Mouse (Mus musculus) embryonic facial prominence, embryonic 11.5 days (tissue): ENCODE data around the gene Rps26. TPM values are rescaled to one million over a fixed set of nuclear protein-coding genes. Genes with fewer than 3 reads are reported as not detected.

Experiments
- ATAC-seq: fragments of 200-750 bp; cut with Nextera tagmentation; replicated peaks from 2 replicates; pipeline ENCODE4 v1.8.0; 2017; ENCODE audit warnings: low read depth; ENCODE audit not compliant: insufficient number of reproducible peaks, low FRiP score, low TSS enrichment
- DNase-seq: peaks from one replicate; pipeline ENCODE4 v3.0.0-alpha.2; 2015; ENCODE audit warnings: low spot score
- H3K27ac ChIP-seq: fragments of 300-500 bp; sonication (generic); replicated peaks from 2 replicates; pipeline ENCODE4 v1.5.1; 2014; ENCODE audit warnings: mild to moderate bottlenecking, low read depth, low read length, control low read depth
- H3K27me3 ChIP-seq: fragments of 300-500 bp; sonication (generic); 2 replicates; pipeline ENCODE4 v1.6.1; 2014; ENCODE audit warnings: mild to moderate bottlenecking, low read length, moderate library complexity, mixed read lengths; ENCODE audit not compliant: control insufficient read depth, insufficient read depth
- H3K36me3 ChIP-seq: fragments of 300-500 bp; sonication (generic); replicated peaks from 2 replicates; pipeline ENCODE4 v1.6.1; 2014; ENCODE audit warnings: low read depth, mild to moderate bottlenecking, low read length, moderate library complexity, mixed read lengths; ENCODE audit not compliant: control insufficient read depth, insufficient read depth
- H3K4me1 ChIP-seq: fragments of 300-500 bp; sonication (generic); 2 replicates; pipeline ENCODE4 v1.6.1; 2014; ENCODE audit warnings: low read length, mixed read lengths; ENCODE audit not compliant: control insufficient read depth, insufficient read depth
- H3K4me2 ChIP-seq: fragments of 300-500 bp; sonication (generic); 2 replicates; pipeline ENCODE4 v1.6.1; 2014; ENCODE audit warnings: low read depth, mild to moderate bottlenecking, control low read depth, low read length, moderate library complexity
- H3K4me3 ChIP-seq: fragments of 300-500 bp; sonication (generic); 2 replicates; pipeline ENCODE4 v1.5.1; 2014; ENCODE audit warnings: low read depth, low read length, control low read depth
- H3K9ac ChIP-seq: fragments of 300-500 bp; sonication (generic); replicated peaks from 2 replicates; pipeline ENCODE4 v1.6.1; 2014; ENCODE audit warnings: mild to moderate bottlenecking, control low read depth, low read length
- H3K9me3 ChIP-seq: fragments of 300-500 bp; sonication (generic); replicated peaks from 2 replicates; pipeline ENCODE4 v1.6.1; 2016; ENCODE audit warnings: mild to moderate bottlenecking, low read length, inconsistent platforms, mixed read lengths; ENCODE audit not compliant: control insufficient read depth
- WGBS: fragments of 180-500 bp; shearing (Covaris S2); extraction: QIAGEN DNeasy Blood & Tissue Kit; methylation state at CpG from one replicate; pipeline ENCODE4 v1.1.7; 2014; 5-methylcytosine and 5-hydroxymethylcytosine counted together
- polyA plus RNA-seq: library from polyadenylated mRNA; unstranded; fragments of >200 nt; fragmentation: Nextera tagmentation; extraction: Ambion mirVana; gene quantifications from 2 replicates; pipeline ENCODE4 v1.2.1, GENCODE M21; 2014

The Rps26 gene
- polyA plus RNA-seq, 1 experiment from 2014 or later: 765 TPM

- H3K4me2 ChIP-seq: no peak overlapping the region
- no peak for DNase-seq
- no peaks in the 10 kb centered on the region for H3K36me3 ChIP-seq
- H3K4me1 ChIP-seq: no peaks in the 10 kb centered on the region
- H3K27ac ChIP-seq: no peak overlapping the region
- no peaks in the 10 kb centered on the region for H3K9me3 ChIP-seq
- WGBS: 35% methylated on average over 6 of the region's 6 CpGs
- no peak overlapping the region for H3K9ac ChIP-seq
- H3K27me3 ChIP-seq: no peaks in the 10 kb centered on the region
- H3K4me3 ChIP-seq: no peak overlapping the region
- ATAC-seq: no peak
Observed at GRCm38 (mm10) chr10:128613154-128613440, 13.4 kb downstream of the Rps26 start.

- 15% methylated on average over 16 of the region's 16 CpGs for WGBS
- H3K36me3 ChIP-seq: no peaks in the 10 kb centered on the region
- H3K27me3 ChIP-seq: no peaks in the 10 kb centered on the region
- no peaks in the 10 kb centered on the region for H3K4me1 ChIP-seq
- no peak overlapping the region for H3K9ac ChIP-seq
- DNase-seq (peak; percentile 90), ATAC-seq (no peak; the same call in 1 of the 2 replicates)
- no peak overlapping the region for H3K4me2 ChIP-seq
- H3K9me3 ChIP-seq: no peaks in the 10 kb centered on the region
- H3K27ac ChIP-seq: no peak overlapping the region
- no peak overlapping the region for H3K4me3 ChIP-seq
Observed at GRCm38 (mm10) chr10:128612433-128613153, 14.0 kb downstream of the Rps26 start.

GRCm38 (mm10) chr10:128606483-128606882 lies 20.1 kb downstream of the Rps26 start:
- 44% methylated on average over 2 of the region's 2 CpGs for WGBS
- no peaks in the 10 kb centered on the region for H3K27me3 ChIP-seq
- H3K27ac ChIP-seq: no peak overlapping the region
- ATAC-seq: no peak
- H3K9ac ChIP-seq: no peak overlapping the region
- DNase-seq: no peak
- no peak overlapping the region for H3K4me2 ChIP-seq
- no peaks in the 10 kb centered on the region for H3K4me1 ChIP-seq
- no peaks in the 10 kb centered on the region for H3K36me3 ChIP-seq
- H3K4me3 ChIP-seq: no peak overlapping the region
- no peaks in the 10 kb centered on the region for H3K9me3 ChIP-seq

GRCm38 (mm10) chr10:128602470-128603128 lies 23.9 kb downstream of the Rps26 start:
- H3K27ac ChIP-seq: no peak overlapping the region
- no peak overlapping the region for H3K4me2 ChIP-seq
- ATAC-seq (no peak), DNase-seq (no peak)
- H3K4me1 ChIP-seq: no peaks in the 10 kb centered on the region
- no peaks in the 10 kb centered on the region for H3K36me3 ChIP-seq
- H3K4me3 ChIP-seq: no peak overlapping the region
- H3K27me3 ChIP-seq: no peaks in the 10 kb centered on the region
- WGBS: 87% methylated on average over 4 of the region's 4 CpGs
- H3K9ac ChIP-seq: no peak overlapping the region
- H3K9me3 ChIP-seq: no peaks in the 10 kb centered on the region

- ATAC-seq (no peak), DNase-seq (no peak)
- no peak overlapping the region for H3K9ac ChIP-seq
- no peaks in the 10 kb centered on the region for H3K27me3 ChIP-seq
- H3K27ac ChIP-seq: no peak overlapping the region
- H3K36me3 ChIP-seq: no peaks in the 10 kb centered on the region
- H3K4me2 ChIP-seq: no peak overlapping the region
- H3K4me1 ChIP-seq: no peaks in the 10 kb centered on the region
- no peak overlapping the region for H3K4me3 ChIP-seq
- no peaks in the 10 kb centered on the region for H3K9me3 ChIP-seq
- 77% methylated on average over 1 of the region's 1 CpGs for WGBS
Observed at GRCm38 (mm10) chr10:128601499-128601898, 25.0 kb downstream of the Rps26 start.

GRCm38 (mm10) chr10:128598476-128598875 lies 28.1 kb downstream of the Rps26 start:
- WGBS: 60% methylated on average over 2 of the region's 2 CpGs
- H3K9ac ChIP-seq: no peak overlapping the region
- no peak overlapping the region for H3K27ac ChIP-seq
- no peak overlapping the region for H3K4me3 ChIP-seq
- ATAC-seq (no peak), DNase-seq (no peak)
- H3K36me3 ChIP-seq: no peaks in the 10 kb centered on the region
- no peaks in the 10 kb centered on the region for H3K4me1 ChIP-seq
- no peaks in the 10 kb centered on the region for H3K27me3 ChIP-seq
- H3K9me3 ChIP-seq: no peaks in the 10 kb centered on the region
- no peak overlapping the region for H3K4me2 ChIP-seq

- ATAC-seq (no peak), DNase-seq (no peak)
- no peak overlapping the region for H3K9ac ChIP-seq
- no peak overlapping the region for H3K4me3 ChIP-seq
- H3K4me2 ChIP-seq: no peak overlapping the region
- no peaks in the 10 kb centered on the region for H3K36me3 ChIP-seq
- no peak overlapping the region for H3K27ac ChIP-seq
- H3K4me1 ChIP-seq: no peaks in the 10 kb centered on the region
- 83% methylated on average over 5 of the region's 5 CpGs for WGBS
- peaks cover 13% of the 10 kb centered on the region for H3K27me3 ChIP-seq
- H3K9me3 ChIP-seq: no peaks in the 10 kb centered on the region
Observed at GRCm38 (mm10) chr10:128592797-128593196, 33.8 kb downstream of the Rps26 start.

GRCm38 (mm10) chr10:128591436-128591835 lies 35.1 kb downstream of the Rps26 start:
- H3K36me3 ChIP-seq: no peaks in the 10 kb centered on the region
- H3K27me3 ChIP-seq: peaks cover 23% of the 10 kb centered on the region
- ATAC-seq (no peak), DNase-seq (no peak)
- no peak overlapping the region for H3K9ac ChIP-seq
- WGBS: 88% methylated on average over 6 of the region's 6 CpGs
- H3K27ac ChIP-seq: no peak overlapping the region
- H3K4me3 ChIP-seq: no peak overlapping the region
- H3K4me1 ChIP-seq: no peaks in the 10 kb centered on the region
- H3K9me3 ChIP-seq: no peaks in the 10 kb centered on the region
- no peak overlapping the region for H3K4me2 ChIP-seq
